Comparison of ENCODE assay signal across 25 mouse cellular contexts in genomic region chr4:63426308-63426707, GRCm38 (mm10). TPM values are rescaled to one million over a fixed set of nuclear protein-coding genes. Genes with fewer than 3 reads are reported as not detected.
DNase-seq lines count a peak whose midpoint lies in the region; ATAC-seq and TF ChIP-seq lines count a peak whose summit lies in the region.
"Had no signal": no experiment of that assay in that cellular context is flagged by ENCODE, and none has a peak within 500 bp of the region (broad histone marks: within the 10 kb centered on the region; RNA-seq: fewer than 3 reads in every experiment).

No protein-coding gene starts in this region.

- in situ Hi-C loops in ES-E14 (cut with MboI; ENCODE audit: low sequenced_read_pairs in 2 of 2, unreplicated experiment in 2 of 2): no loop called here

- H3K27ac ChIP-seq in kidney, postnatal 0 days: no peak overlapping the region
- H3K27ac ChIP-seq in ES-E14 (ENCODE audit: insufficient read depth, low read depth, low read length, poor library complexity, severe bottlenecking): no peak overlapping the region
- H3K27ac ChIP-seq: forebrain, embryonic 12.5 days; heart, adult 2 months; hindbrain, embryonic 13.5 days; left cerebral cortex, adult 2 months; macrophage; midbrain, embryonic 10.5 days had no signal

- H3K4me3 ChIP-seq in kidney, postnatal 0 days (replicated peaks; ENCODE audit: low read depth, low read length): no peak overlapping the region
- no peak overlapping the region for H3K4me3 ChIP-seq in ES-E14 (ENCODE audit: insufficient read depth in 1 of 2, low read depth in 1 of 2, low read length in 2 of 2, poor library complexity in 1 of 2, severe bottlenecking in 1 of 2)
- H3K4me3 ChIP-seq in myocyte: no peak overlapping the region
- H3K4me3 ChIP-seq: forebrain, embryonic 12.5 days; heart, adult 2 months; hindbrain, embryonic 13.5 days; left cerebral cortex, adult 2 months; midbrain, embryonic 10.5 days had no signal

- no peak overlapping the region for H3ac ChIP-seq in myocyte (ENCODE audit: control insufficient read depth, insufficient read length)

- peak; percentile 64 for ATAC-seq in kidney, postnatal 0 days (replicated peaks; ENCODE audit: low FRiP score, low read depth)
- ATAC-seq: activated CD4-positive, CD25-positive, alpha-beta regulatory T cell, adult 4 months; inflammation-experienced regulatory T-cells, adult 6 months; liver, postnatal 0 days; lung, postnatal 0 days; midbrain, embryonic 16.5 days had no signal

- H3K4me1 ChIP-seq in kidney, postnatal 0 days (replicated peaks; ENCODE audit: insufficient read depth, low read length): no peaks in the 10 kb centered on the region
- peaks cover 8 to 63% of the 10 kb centered on the region in 2 experiments; a peak in 3 of 4 replicates for H3K4me1 ChIP-seq in ES-E14 (ENCODE audit: control insufficient read depth in 2 of 2, insufficient read depth in 2 of 2, low read length in 2 of 2, poor library complexity in 1 of 2)

- no peaks in the 10 kb centered on the region for H3K27me3 ChIP-seq in kidney, postnatal 0 days (ENCODE audit: insufficient read depth, low read length)
- no peaks in the 10 kb centered on the region for H3K27me3 ChIP-seq in myocyte (ENCODE audit: control insufficient read depth, insufficient read depth, insufficient read length)
- H3K27me3 ChIP-seq: hindbrain, embryonic 13.5 days had no signal

- no peak overlapping the region for H3K9ac ChIP-seq in kidney, postnatal 0 days (ENCODE audit: low read depth, low read length)
- H3K9ac ChIP-seq in ES-E14 (ENCODE audit: insufficient read depth, low read depth, low read length, poor library complexity, severe bottlenecking): no peak overlapping the region
- H3K9ac ChIP-seq: forebrain, embryonic 12.5 days; hindbrain, embryonic 13.5 days; liver, postnatal 0 days had no signal

- no peak overlapping the region for H3K4me2 ChIP-seq in kidney, postnatal 0 days (ENCODE audit: low read length)
- H3K4me2 ChIP-seq in myocyte (ENCODE audit: low read depth): peak overlapping the region; percentile 22
- H3K4me2 ChIP-seq: forebrain, embryonic 12.5 days; hindbrain, embryonic 13.5 days had no signal

- DNase-seq in kidney, postnatal 0 days (ENCODE audit: low spot score): peak; percentile 68
- no peak for DNase-seq in kidney, postnatal 10 days
- DNase-seq in ES-E14 (ENCODE audit: low read depth, low spot score): no peak
- DNase-seq in embryo, embryonic 11 days: peak; percentile 44
- DNase-seq in retina, postnatal 1 day: no peak
- no peak for DNase-seq in adrenal gland, postnatal 25 days
- DNase-seq: adrenal gland, adult 8-10 months; cerebellum, adult 2 months; cerebellum, postnatal 25 days; gastrocnemius, postnatal 36 days; heart, adult 2 months; kidney, adult 2 months; liver, postnatal 0 days; thymus, adult 18-20 months; thymus, postnatal 36 days had no signal

- H3K36me3 ChIP-seq in kidney, postnatal 0 days (ENCODE audit: insufficient read depth, low read length): no peaks in the 10 kb centered on the region
- H3K36me3 ChIP-seq in ES-E14 (ENCODE audit: control insufficient read depth, insufficient read depth, low read length, poor library complexity, severe bottlenecking): no peaks in the 10 kb centered on the region
- H3K36me3 ChIP-seq in myocyte (ENCODE audit: control insufficient read depth, insufficient read depth): no peaks in the 10 kb centered on the region
- H3K36me3 ChIP-seq: forebrain, embryonic 12.5 days; hindbrain, embryonic 13.5 days had no signal

- 33% methylated on average over 8 of the region's 8 CpGs for WGBS in kidney, postnatal 0 days

- no peaks in the 10 kb centered on the region for H3K9me3 ChIP-seq in kidney, postnatal 0 days (replicated peaks; ENCODE audit: low read length)
- no peaks in the 10 kb centered on the region for H3K9me3 ChIP-seq in ES-E14 (ENCODE audit: control insufficient read depth, insufficient read depth, low read depth, low read length)
- H3K9me3 ChIP-seq: forebrain, embryonic 12.5 days; hindbrain, embryonic 13.5 days; midbrain, embryonic 10.5 days had no signal

- no peaks in the 10 kb centered on the region for H3K79me2 ChIP-seq in myocyte (ENCODE audit: control insufficient read depth, insufficient read depth)

- no peak for TF ChIP-seq CTCF in kidney, postnatal 0 days (IDR thresholded peaks at IDR 0.05; ENCODE audit: low read depth)

- no peak for TF ChIP-seq POLR2A in myocyte (IDR thresholded peaks at IDR 0.05; ENCODE audit: insufficient read length, low read depth)

TF ChIP-seq in ES-E14, 5 proteins besides CTCF, POLR2A, EP300 and RAD21:
- TF ChIP-seq ZC3H11A (IDR thresholded peaks at IDR 0.05; ENCODE audit: borderline replicate concordance, low read depth, low read length) (no peak), ZNF384 (IDR thresholded peaks at IDR 0.05; ENCODE audit: low read depth, low read length) (peak; percentile 88)

TF ChIP-seq in myocyte, 11 proteins besides CTCF, POLR2A, EP300 and RAD21:
- TF ChIP-seq USF1 (IDR thresholded peaks at IDR 0.05; ENCODE audit: low read depth) (peak; percentile 37), POLR2AphosphoS2 (IDR thresholded peaks at IDR 0.05; ENCODE audit: insufficient read length, low read depth) (no peak), CEBPB (IDR thresholded peaks at IDR 0.05; ENCODE audit: insufficient read depth, poor library complexity, severe bottlenecking) (no peak), MYOD1 (IDR thresholded peaks at IDR 0.05; ENCODE audit: control insufficient read depth in 1 of 3, insufficient read length in 2 of 3, low read depth in 2 of 3) (peak; percentile 44 to 97 (median 91)), MYOG (IDR thresholded peaks at IDR 0.05; ENCODE audit: control insufficient read depth in 1 of 3, insufficient read depth in 1 of 3, insufficient read length in 2 of 3, low read depth in 2 of 3) (peak in 1 of 3 experiments; percentile 68), E2F4 (IDR thresholded peaks at IDR 0.05; ENCODE audit: insufficient read depth) (no peak), REST (IDR thresholded peaks at IDR 0.05; ENCODE audit: insufficient read depth, insufficient read length) (no peak)

RNA-seq across cellular contexts. Expression of gene Akna, which starts 23.2 kb away (rescaled TPM):
- polyA plus RNA-seq in kidney, postnatal 0 days (2015; fragmentation: Nextera tagmentation; extraction: Ambion mirVana): 2.9 and 3.3 TPM in 2 replicates
- total RNA-seq in ES-E14 (2012; rRNA removed): 2.7 TPM in 2 replicates
- 5.6 TPM for polyA plus RNA-seq in myocyte (2012; fragmentation: generic; extraction: Trizol)
- 2.7 and 3.8 TPM in 2 replicates for total RNA-seq in adrenal gland, postnatal 25 days (2021)

Comparison
In these comparisons a context has a peak if more than half of its experiments do, and no peak if none do; other contexts are left out.
1. DNase-seq: peak in kidney, postnatal 0 days (single experiment) and embryo, embryonic 11 days (single experiment); none in kidney, postnatal 10 days (single experiment), ES-E14 (single experiment), retina, postnatal 1 day (single experiment) and adrenal gland, postnatal 25 days (single experiment).